Mouse (Mus musculus): ENCODE measurements around the gene Tdpoz1.
"Not testable (repeated sequence)": the region's sequence is repeated elsewhere in the genome, so short reads cannot be mapped to it uniquely, and the experiment has no call there.

The Tdpoz1 gene

GRCm38 (mm10) chr3:93676210-93676609 is at the start of gene Tdpoz1:
Gene Tdpoz1, minus strand, starts transcription at chr3:93676310.
- not testable (repeated sequence) for DNase-seq (ENCODE audit: low read depth)

GRCm38 (mm10) chr3:93708969-93709637 is 33.0 kb upstream of the Tdpoz1 start:
- not testable (repeated sequence) for DNase-seq (ENCODE audit: low read depth)

- DNase-seq (ENCODE audit: low read depth), result not testable (repeated sequence)
Observed at GRCm38 (mm10) chr3:93692970-93693369, 16.9 kb upstream of the Tdpoz1 start, which contains the start of gene Gm37596. Gene Gm37596, minus strand, starts transcription at chr3:93693070.

GRCm38 (mm10) chr3:93670805-93671503 is 5.2 kb downstream of the Tdpoz1 start:
- not testable (repeated sequence) for DNase-seq (ENCODE audit: low read depth)

- no peak for DNase-seq (ENCODE audit: low read depth)
Observed at GRCm38 (mm10) chr3:93654260-93654659, 21.9 kb downstream of the Tdpoz1 start.

GRCm38 (mm10) chr3:93652586-93652985 is 23.5 kb downstream of the Tdpoz1 start, which contains the start of gene Tdpoz2:
Gene Tdpoz2, minus strand, starts transcription at chr3:93652686.
- no peak for DNase-seq (ENCODE audit: low read depth)

GRCm38 (mm10) chr3:93630917-93631714 is 45.0 kb downstream of the Tdpoz1 start:
- DNase-seq (ENCODE audit: low read depth), result not testable (repeated sequence)
